Mouse (Mus musculus) left cerebral cortex, adult 2 months (tissue): Measurements from ENCODE around the gene Mcidas. TPM values are rescaled to one million over a fixed set of nuclear protein-coding genes. Genes with fewer than 3 reads are reported as not detected.

Source experiments
- DNase-seq, 2 experiments: peaks; one replicate each; pipeline ENCODE4 v3.0.0; 2021 to 2022; ENCODE audit warnings: low spot score in 2 of 2, mixed read lengths in 1 of 2; ENCODE audit errors: extremely low spot score in 1 of 2
- H3K27ac ChIP-seq: fragments of 200-600 bp; 2 replicates; pipeline ENCODE4 v1.8.1; 2022
- H3K4me3 ChIP-seq: fragments of 200-600 bp; 2 replicates; pipeline ENCODE4 v1.8.1; 2022
- CTCF ChIP-seq: fragments of 200-600 bp; IDR thresholded peaks from 2 replicates; pipeline ENCODE4 v1.8.1; 2022; ENCODE audit warnings: antibody characterized with exemption, mild to moderate bottlenecking, moderate library complexity
- intact Hi-C: fragments of 180-260 bp; cut with DNase I; formaldehyde crosslinking; loops from one replicate; pipeline ENCODE4 v1.15.1; 2025
- total RNA-seq, 2 experiments: library from RNA; stranded (reverse); gene quantifications; 2 replicates each; pipeline ENCODE4 v1.2.3; 2021

Mcidas gene
- total RNA-seq, 2 experiments from 2014 or later, result 0.36 to 0.37 TPM

GRCm38 (mm10) chr13:113022467-113022866 lies 28.8 kb downstream of the Mcidas start:
- intact Hi-C loops, result no loop called here
- no peak overlapping the region for H3K4me3 ChIP-seq
- no peak for DNase-seq
- TF ChIP-seq CTCF, result no peak
- H3K27ac ChIP-seq, result no peak overlapping the region

GRCm38 (mm10) chr13:113023274-113024143 lies 29.9 kb downstream of the Mcidas start:
- Histone ChIP-seq H3K4me3 (no peak overlapping the region), H3K27ac (no peak overlapping the region)
- DNase-seq, result no peak
- intact Hi-C loops, result no loop called here
- TF ChIP-seq CTCF, result no peak

GRCm38 (mm10) chr13:113031351-113031750 lies 37.7 kb downstream of the Mcidas start:
- no peak for TF ChIP-seq CTCF
- intact Hi-C loops, result no loop called here
- Histone ChIP-seq H3K27ac (no peak overlapping the region), H3K4me3 (no peak overlapping the region)
- DNase-seq, result no peak

- peak; percentile 32 for DNase-seq
- H3K27ac ChIP-seq, result no peak overlapping the region
- TF ChIP-seq CTCF, result no peak
- intact Hi-C loops, result no loop called here
- H3K4me3 ChIP-seq, result peak overlapping the region; percentile 64
These were observed 38.3 kb downstream of the Mcidas start for GRCm38 (mm10) chr13:113031792-113032571.

GRCm38 (mm10) chr13:113032831-113033230 lies 39.2 kb downstream of the Mcidas start:
- intact Hi-C loops, result no loop called here
- H3K4me3 ChIP-seq, result no peak overlapping the region
- TF ChIP-seq CTCF, result no peak
- no peak overlapping the region for H3K27ac ChIP-seq
- no peak for DNase-seq

GRCm38 (mm10) chr13:113034271-113034886 lies 40.7 kb downstream of the Mcidas start:
- TF ChIP-seq CTCF, result no peak
- H3K27ac ChIP-seq, result no peak overlapping the region
- H3K4me3 ChIP-seq, result peak overlapping the region; percentile 52; the same call in 1 of the 2 replicates
- intact Hi-C loops, result no loop called here
- DNase-seq, result no peak

- Histone ChIP-seq H3K27ac (no peak within 1 kb of the TSS), H3K4me3 (peak within 1 kb of the TSS; percentile 52)
- no peak for TF ChIP-seq CTCF
- intact Hi-C loops, result loop anchor here (1.0 kb wide), 1 partner anchor 36 kb away; no protein-coding TSS in a partner anchor
- DNase-seq, result peak; percentile 33 to 40
These were observed 41.3 kb downstream of the Mcidas start, which contains the start of gene Cdc20b for GRCm38 (mm10) chr13:113034950-113035421. Cdc20b (plus strand) TSS chr13:113035111.

- intact Hi-C loops, result loop anchor here (1.0 to 2.0 kb wide), 4 partner anchors 37 to 362 kb away; partner anchors contain the start of genes Dhx29 and Mtrex
- DNase-seq, result peak; percentile 64 to 69
- Histone ChIP-seq H3K4me3 (no peak overlapping the region), H3K27ac (no peak overlapping the region)
- peak; percentile 88 for TF ChIP-seq CTCF
These were observed 42.2 kb downstream of the Mcidas start for GRCm38 (mm10) chr13:113035852-113036251.

- H3K4me3 ChIP-seq, result no peak overlapping the region
- no peak overlapping the region for H3K27ac ChIP-seq
- TF ChIP-seq CTCF, result no peak
- DNase-seq, result no peak
- intact Hi-C loops, result loop anchor here (5.0 to 10.0 kb wide), 2 partner anchors 572 to 630 kb away; partner anchors contain the start of gene Snx18
These were observed 51.2 kb downstream of the Mcidas start for GRCm38 (mm10) chr13:113044876-113045275.

- Histone ChIP-seq H3K27ac (no peak overlapping the region), H3K4me3 (peak overlapping the region; percentile 49)
- no peak for TF ChIP-seq CTCF
- DNase-seq, result no peak
- intact Hi-C loops, result loop anchor here (1.0 to 10.0 kb wide), 4 partner anchors 93 to 629 kb away; partner anchors contain the start of gene Snx18
These were observed 51.9 kb downstream of the Mcidas start for GRCm38 (mm10) chr13:113045458-113046110.
